ENCODE assay signal across 8 mouse cellular contexts in the genomic region with DNA sequence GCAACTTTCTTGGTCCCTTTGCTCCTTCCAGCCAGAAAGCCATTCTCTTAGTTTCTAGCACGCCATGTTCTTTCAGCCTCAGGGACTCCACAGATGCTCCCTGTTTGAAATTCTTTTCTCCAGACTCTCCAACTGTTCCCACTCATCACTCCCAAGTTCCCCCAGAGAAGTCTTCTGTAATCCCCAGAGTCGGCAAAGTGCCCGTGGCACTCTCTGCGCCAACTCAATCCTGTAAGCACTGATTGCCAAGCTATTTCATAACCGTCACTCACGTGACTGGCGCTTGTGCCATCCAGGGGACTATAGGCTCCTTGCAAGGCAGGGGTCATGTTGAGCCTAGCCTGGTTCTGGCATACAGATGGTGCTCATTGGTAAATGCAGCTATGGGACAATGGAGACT. TPM values are rescaled to one million over a fixed set of nuclear protein-coding genes. Genes with fewer than 3 reads are reported as not detected.
DNase-seq lines count a peak whose midpoint lies in the region.
"Had no signal": no experiment of that assay in that cellular context is flagged by ENCODE, and none has a peak within 500 bp of the region (broad histone marks: within the 10 kb centered on the region; RNA-seq: fewer than 3 reads in every experiment).

No protein-coding gene starts in this region.

- DNase-seq in adipocyte (ENCODE audit: low spot score) (peak; percentile 79), liver (no peak)
- DNase-seq in adrenal gland, postnatal 36 days = peak; percentile 23 to 49
- DNase-seq in frontal cortex, postnatal 14 days (ENCODE audit: low spot score in 2 of 2) = peak; percentile 66 to 70
- DNase-seq in left cerebral cortex, adult 9 months (ENCODE audit: low spot score in 2 of 2) = peak; percentile 39 to 83
- no peak for DNase-seq in spleen, adult 18-20 months
- DNase-seq in c-Kit-positive CD71-positive TER-119-positive erythroid progenitor cells, embryonic 14.5 days (ENCODE audit: low spot score) = no peak
- DNase-seq: lung, postnatal 14 days had no signal

RNA-seq across cellular contexts. Expression of gene Slc2a8, which starts 51.4 kb away (rescaled TPM):
- total RNA-seq in adrenal gland, postnatal 36 days (2021) = 10 to 100 TPM; 18.8 to 19.4 TPM

Comparison
In these comparisons a context has a peak if more than half of its experiments do, and no peak if none do; other contexts are left out.
1. DNase-seq: peak in adipocyte (single experiment), adrenal gland, postnatal 36 days (2 of 2), frontal cortex, postnatal 14 days (2 of 2) and left cerebral cortex, adult 9 months (2 of 2); none in spleen, adult 18-20 months (0 of 2), liver (single experiment) and c-Kit-positive CD71-positive TER-119-positive erythroid progenitor cells, embryonic 14.5 days (single experiment).